Mouse (Mus musculus): Measurements from ENCODE around the gene Plekhg1.

DNA sequence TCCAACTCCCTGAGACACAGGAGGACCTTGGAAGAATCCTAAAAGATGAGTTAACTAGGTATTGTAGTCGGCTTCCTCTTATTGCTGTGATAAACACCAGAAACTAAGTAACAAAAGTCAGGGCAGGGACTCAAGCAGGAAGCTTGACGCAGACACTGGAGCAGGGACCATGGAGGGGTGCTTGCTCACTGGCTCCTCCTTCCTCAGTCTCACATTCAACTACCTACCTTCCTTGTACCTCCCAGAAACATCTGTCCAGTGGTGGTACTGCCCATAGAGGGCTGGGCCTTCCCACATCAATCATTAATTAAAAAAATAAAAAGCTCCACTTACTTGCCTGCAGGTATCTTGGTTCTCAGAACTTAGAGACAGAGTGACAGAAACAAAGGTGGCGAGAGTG is 152.2 kb downstream of the Plekhg1 start:
- no peak for TF ChIP-seq FLI1 (IDR thresholded peaks at IDR 0.05; ENCODE audit: low read length)
- no peak for TF ChIP-seq GATA1 (IDR thresholded peaks at IDR 0.05; ENCODE audit: borderline replicate concordance, low read length)

Measured in megakaryocyte, embryonic 14.5 days (primary cell).